Mouse (Mus musculus) embryonic facial prominence, embryonic 12.5 days (tissue): ENCODE data around the gene Arl15. TPM values are rescaled to one million over a fixed set of nuclear protein-coding genes. Genes with fewer than 3 reads are reported as not detected.
A peak's percentile ranks its signal among the peaks of the same experiment; 100 is the strongest.

ENCODE experiments used
- ATAC-seq: fragments of 200-750 bp; cut with Nextera tagmentation; 2 replicates; pipeline ENCODE4 v1.8.0; 2017; ENCODE audit not compliant: insufficient number of reproducible peaks, insufficient read depth, low FRiP score, low TSS enrichment
- H3K27ac ChIP-seq: fragments of 300-500 bp; sonication (generic); 2 replicates; pipeline ENCODE4 v1.5.1; 2016; ENCODE audit warnings: mild to moderate bottlenecking
- H3K27me3 ChIP-seq: fragments of 300-500 bp; sonication (generic); 2 replicates; pipeline ENCODE4 v1.6.1; 2016; ENCODE audit warnings: mild to moderate bottlenecking, moderate library complexity
- H3K36me3 ChIP-seq: fragments of 300-500 bp; sonication (generic); 2 replicates; pipeline ENCODE4 v1.6.1; 2016; ENCODE audit warnings: mild to moderate bottlenecking
- H3K4me1 ChIP-seq: fragments of 300-500 bp; sonication (generic); 2 replicates; pipeline ENCODE4 v1.6.1; 2016
- H3K4me2 ChIP-seq: fragments of 300-500 bp; sonication (generic); replicated peaks from 2 replicates; pipeline ENCODE4 v1.6.1; 2016; ENCODE audit warnings: mild to moderate bottlenecking, moderate library complexity
- H3K4me3 ChIP-seq: fragments of 300-500 bp; sonication (generic); 2 replicates; pipeline ENCODE4 v1.5.1; 2016; ENCODE audit warnings: mild to moderate bottlenecking
- H3K9ac ChIP-seq: fragments of 300-500 bp; sonication (generic); 2 replicates; pipeline ENCODE4 v1.6.1; 2016; ENCODE audit warnings: mild to moderate bottlenecking, moderate library complexity
- H3K9me3 ChIP-seq: fragments of 300-500 bp; sonication (generic); 2 replicates; pipeline ENCODE4 v1.6.1; 2016; ENCODE audit warnings: mild to moderate bottlenecking, moderate library complexity
- WGBS: fragments of 180-500 bp; shearing (Covaris S2); methylation state at CpG from one replicate; pipeline ENCODE4 v1.1.7; 2016; 5-methylcytosine and 5-hydroxymethylcytosine counted together
- polyA plus RNA-seq: library from polyadenylated mRNA; unstranded; fragments of >200 nt; fragmentation: Nextera tagmentation; extraction: Ambion mirVana; gene quantifications from 2 replicates; pipeline ENCODE4 v1.2.1, GENCODE M21; 2016

Arl15 gene
- polyA plus RNA-seq, 1 experiment from 2014 or later = 15.0 TPM

- 93% methylated on average over 6 of the region's 6 CpGs for WGBS
- no peaks in the 10 kb centered on the region for H3K27me3 ChIP-seq
- H3K36me3 ChIP-seq = no peaks in the 10 kb centered on the region
- no peaks in the 10 kb centered on the region for H3K4me1 ChIP-seq
- ATAC-seq = no peak
- H3K27ac ChIP-seq = no peak overlapping the region
- no peak overlapping the region for H3K9ac ChIP-seq
- no peak overlapping the region for H3K4me3 ChIP-seq
- H3K9me3 ChIP-seq = no peaks in the 10 kb centered on the region
- no peak overlapping the region for H3K4me2 ChIP-seq
Measured at GRCm38 (mm10) chr13:113903255-113903654, 109.0 kb downstream of the Arl15 start.

- Histone ChIP-seq H3K4me2 (no peak overlapping the region), H3K9ac (no peak overlapping the region), H3K36me3 (no peaks in the 10 kb centered on the region), H3K27ac (no peak overlapping the region), H3K4me3 (no peak overlapping the region), H3K9me3 (no peaks in the 10 kb centered on the region), H3K4me1 (no peaks in the 10 kb centered on the region), H3K27me3 (no peaks in the 10 kb centered on the region)
- no peak for ATAC-seq
- WGBS = 63% methylated on average over 11 of the region's 11 CpGs
Measured at GRCm38 (mm10) chr13:113911986-113912519, 117.7 kb downstream of the Arl15 start.

GRCm38 (mm10) chr13:113914551-113914971 lies 120.3 kb downstream of the Arl15 start:
- no peaks in the 10 kb centered on the region; the same call in 1 of the 2 replicates for H3K4me1 ChIP-seq
- H3K9me3 ChIP-seq = no peaks in the 10 kb centered on the region
- ATAC-seq = no peak
- no peak overlapping the region for H3K4me2 ChIP-seq
- no peak overlapping the region for H3K4me3 ChIP-seq
- 40% methylated on average over 9 of the region's 9 CpGs for WGBS
- H3K27me3 ChIP-seq = no peaks in the 10 kb centered on the region
- no peak overlapping the region for H3K27ac ChIP-seq
- no peak overlapping the region for H3K9ac ChIP-seq
- H3K36me3 ChIP-seq = no peaks in the 10 kb centered on the region

GRCm38 (mm10) chr13:113915700-113916099 lies 121.4 kb downstream of the Arl15 start:
- H3K9me3 ChIP-seq = no peaks in the 10 kb centered on the region
- H3K36me3 ChIP-seq = no peaks in the 10 kb centered on the region
- no peak for ATAC-seq
- H3K4me2 ChIP-seq = no peak overlapping the region
- H3K27ac ChIP-seq = no peak overlapping the region
- no peaks in the 10 kb centered on the region; the same call in 1 of the 2 replicates for H3K4me1 ChIP-seq
- H3K4me3 ChIP-seq = no peak overlapping the region
- 90% methylated on average over 14 of the region's 14 CpGs for WGBS
- H3K9ac ChIP-seq = no peak overlapping the region
- no peaks in the 10 kb centered on the region for H3K27me3 ChIP-seq

GRCm38 (mm10) chr13:113916761-113917160 lies 122.5 kb downstream of the Arl15 start:
- H3K4me3 ChIP-seq = no peak overlapping the region
- 89% methylated on average over 5 of the region's 5 CpGs for WGBS
- no peak overlapping the region for H3K4me2 ChIP-seq
- no peak for ATAC-seq
- H3K27me3 ChIP-seq = no peaks in the 10 kb centered on the region
- no peak overlapping the region for H3K27ac ChIP-seq
- no peaks in the 10 kb centered on the region for H3K36me3 ChIP-seq
- H3K9ac ChIP-seq = no peak overlapping the region
- no peaks in the 10 kb centered on the region for H3K9me3 ChIP-seq
- no peaks in the 10 kb centered on the region; the same call in 1 of the 2 replicates for H3K4me1 ChIP-seq

- no peak overlapping the region for H3K4me2 ChIP-seq
- WGBS = 85% methylated on average over 6 of the region's 6 CpGs
- no peak overlapping the region for H3K27ac ChIP-seq
Measured at GRCm38 (mm10) chr13:113917376-113917775, 123.1 kb downstream of the Arl15 start.

GRCm38 (mm10) chr13:113917868-113918411 lies 123.6 kb downstream of the Arl15 start:
- Histone ChIP-seq H3K27ac (0 out of 2 replicates have a peak overlapping the region, but pooled peaks have one; percentile 4), H3K9me3 (no peaks in the 10 kb centered on the region), H3K27me3 (no peaks in the 10 kb centered on the region), H3K4me3 (no peak overlapping the region), H3K4me1 (no peaks in the 10 kb centered on the region; the same call in 1 of the 2 replicates), H3K36me3 (no peaks in the 10 kb centered on the region), H3K4me2 (0 out of 2 replicates have a peak overlapping the region, but pooled peaks have one; percentile 1), H3K9ac (no peak overlapping the region)
- WGBS = 47% methylated on average over 15 of the region's 15 CpGs
- 0 out of 2 replicates have a peak, but pooled peaks have one; percentile 36 for ATAC-seq

More at GRCm38 (mm10) chr13:113917376-113917775, 123.1 kb downstream of the Arl15 start:
- Histone ChIP-seq H3K36me3 (no peaks in the 10 kb centered on the region), H3K9me3 (no peaks in the 10 kb centered on the region), H3K9ac (no peak overlapping the region), H3K27me3 (no peaks in the 10 kb centered on the region), H3K4me3 (no peak overlapping the region), H3K4me1 (no peaks in the 10 kb centered on the region; the same call in 1 of the 2 replicates)
- ATAC-seq = no peak

- no peak overlapping the region for H3K4me3 ChIP-seq
- no peaks in the 10 kb centered on the region for H3K36me3 ChIP-seq
- H3K27ac ChIP-seq = no peak overlapping the region
- WGBS = 80% methylated on average over 7 of the region's 7 CpGs
- ATAC-seq = peak; percentile 52; the same call in 1 of the 2 replicates
- H3K9ac ChIP-seq = no peak overlapping the region
- H3K9me3 ChIP-seq = no peaks in the 10 kb centered on the region
- no peaks in the 10 kb centered on the region; the same call in 1 of the 2 replicates for H3K4me1 ChIP-seq
- H3K4me2 ChIP-seq = no peak overlapping the region
- H3K27me3 ChIP-seq = no peaks in the 10 kb centered on the region
Measured at GRCm38 (mm10) chr13:113918668-113919067, 124.4 kb downstream of the Arl15 start.

GRCm38 (mm10) chr13:113935697-113936096 lies 141.4 kb downstream of the Arl15 start:
- no peak overlapping the region for H3K27ac ChIP-seq
- no peak for ATAC-seq
- no peak overlapping the region for H3K9ac ChIP-seq

GRCm38 (mm10) chr13:113937231-113937630 lies 142.9 kb downstream of the Arl15 start:
- Histone ChIP-seq H3K9me3 (no peaks in the 10 kb centered on the region), H3K27me3 (no peaks in the 10 kb centered on the region), H3K27ac (no peak overlapping the region), H3K4me3 (no peak overlapping the region), H3K9ac (no peak overlapping the region), H3K4me1 (no peaks in the 10 kb centered on the region), H3K36me3 (no peaks in the 10 kb centered on the region), H3K4me2 (no peak overlapping the region)
- WGBS = 89% methylated on average over 5 of the region's 5 CpGs
- ATAC-seq = no peak

More at GRCm38 (mm10) chr13:113935697-113936096, 141.4 kb downstream of the Arl15 start:
- Histone ChIP-seq H3K4me1 (no peaks in the 10 kb centered on the region), H3K36me3 (no peaks in the 10 kb centered on the region), H3K9me3 (no peaks in the 10 kb centered on the region), H3K27me3 (no peaks in the 10 kb centered on the region), H3K4me2 (no peak overlapping the region), H3K4me3 (no peak overlapping the region)
- 93% methylated on average over 4 of the region's 4 CpGs for WGBS

- Histone ChIP-seq H3K27ac (no peak overlapping the region), H3K27me3 (no peaks in the 10 kb centered on the region), H3K4me2 (no peak overlapping the region), H3K9me3 (no peaks in the 10 kb centered on the region), H3K4me3 (no peak overlapping the region), H3K36me3 (no peaks in the 10 kb centered on the region), H3K4me1 (no peaks in the 10 kb centered on the region), H3K9ac (no peak overlapping the region)
- ATAC-seq = no peak
- WGBS = 53% methylated on average over 9 of the region's 9 CpGs
Measured at GRCm38 (mm10) chr13:113938561-113938960, 144.3 kb downstream of the Arl15 start.

GRCm38 (mm10) chr13:113939097-113939496 lies 144.8 kb downstream of the Arl15 start:
- Histone ChIP-seq H3K27ac (no peak overlapping the region), H3K4me2 (no peak overlapping the region), H3K27me3 (no peaks in the 10 kb centered on the region), H3K4me3 (no peak overlapping the region), H3K4me1 (no peaks in the 10 kb centered on the region), H3K9ac (no peak overlapping the region), H3K9me3 (no peaks in the 10 kb centered on the region), H3K36me3 (no peaks in the 10 kb centered on the region)
- ATAC-seq = no peak
- WGBS = 88% methylated on average over 10 of the region's 10 CpGs
